Mouse (Mus musculus): ENCODE data around the gene Sugt1.

DNA sequence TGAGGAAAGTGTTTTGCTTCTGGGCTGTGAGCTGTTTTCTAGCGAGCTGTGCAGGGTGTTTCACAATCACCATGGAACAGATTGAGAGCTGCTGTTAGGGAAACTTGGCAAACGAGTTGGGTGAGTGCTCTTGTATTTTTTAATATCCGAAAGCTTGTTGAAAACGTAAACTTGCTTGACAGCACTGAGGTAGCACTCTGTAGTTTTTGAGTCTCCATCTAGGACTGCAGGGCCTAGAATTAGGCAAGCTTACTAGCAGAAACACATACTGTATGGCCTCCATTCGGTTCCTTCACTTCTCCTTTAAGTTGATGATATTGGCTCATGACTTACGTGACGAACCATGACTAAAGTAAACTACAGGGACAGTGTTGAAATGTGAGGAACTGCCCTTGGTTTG is 38.1 kb upstream of the Sugt1 start:
- TF ChIP-seq POLR2A (IDR thresholded peaks at IDR 0.05; ENCODE audit: low read depth, low read length) (no peak), CTCF (conservative IDR thresholded peaks at IDR 0.05; ENCODE audit: insufficient read depth, insufficient read length, low read depth, low read length) (no peak)
